9 mouse cellular contexts compared by ENCODE assay signal in genomic region chr2:64915448-64915847, GRCm38 (mm10).
DNase-seq lines count a peak whose midpoint lies in the region; ATAC-seq and TF ChIP-seq lines count a peak whose summit lies in the region.
"Had no signal": no experiment of that assay in that cellular context is flagged by ENCODE, and none has a peak within 500 bp of the region (broad histone marks: within the 10 kb centered on the region; RNA-seq: fewer than 3 reads in every experiment).

No protein-coding gene starts in this region.

- H3K4me2 ChIP-seq in heart, postnatal 0 days (ENCODE audit: low read depth, low read length), result no peak overlapping the region
- H3K4me2 ChIP-seq: lung, embryonic 15.5 days had no signal

- no peak overlapping the region for H3K27ac ChIP-seq in heart, postnatal 0 days (ENCODE audit: low read depth)
- H3K27ac ChIP-seq in midbrain, embryonic 10.5 days (replicated peaks), result no peak overlapping the region
- H3K27ac ChIP-seq: lung, embryonic 15.5 days had no signal

- no peaks in the 10 kb centered on the region for H3K9me3 ChIP-seq in heart, postnatal 0 days (replicated peaks; ENCODE audit: control insufficient read depth, low read length)
- no peaks in the 10 kb centered on the region for H3K9me3 ChIP-seq in midbrain, embryonic 10.5 days (replicated peaks)
- H3K9me3 ChIP-seq: lung, embryonic 15.5 days had no signal

- intact Hi-C loops in heart, postnatal 14 days (cut with DNase I), result no loop called here

- WGBS in heart, postnatal 0 days, result 56% methylated on average over 6 of the region's 6 CpGs
- 57% methylated on average over 6 of the region's 6 CpGs for WGBS in midbrain, embryonic 10.5 days

- no peak for TF ChIP-seq EP300 in heart, postnatal 0 days (IDR thresholded peaks at IDR 0.05; ENCODE audit: low read depth)

- TF ChIP-seq CTCF in heart, postnatal 0 days (IDR thresholded peaks at IDR 0.05; ENCODE audit: low read depth), result peak; percentile 43

- no peak overlapping the region for H3K9ac ChIP-seq in heart, postnatal 0 days (replicated peaks; ENCODE audit: low read depth, low read length)
- H3K9ac ChIP-seq: lung, embryonic 15.5 days had no signal

- DNase-seq in heart, postnatal 0 days (ENCODE audit: low spot score), result no peak
- no peak for DNase-seq in heart, postnatal 14 days
- peak; percentile 3 for DNase-seq in ZHBTc4 (ENCODE audit: low read depth, low spot score)
- DNase-seq in frontal cortex, postnatal 10 days (ENCODE audit: low spot score in 2 of 2), result peak; percentile 16 to 19
- peak; percentile 21 for DNase-seq in midbrain, embryonic 10.5 days (ENCODE audit: low spot score)
- no peak for DNase-seq in testis, postnatal 10 days (ENCODE audit: low spot score)
- DNase-seq in adrenal gland, adult 2 months, result no peak
- no peak for DNase-seq in yolk sac, embryonic 10.5 days (ENCODE audit: low spot score)

- H3K4me3 ChIP-seq in heart, postnatal 0 days (ENCODE audit: low read depth, low read length), result no peak overlapping the region
- H3K4me3 ChIP-seq in midbrain, embryonic 10.5 days, result no peak overlapping the region
- H3K4me3 ChIP-seq: lung, embryonic 15.5 days had no signal

- H3K27me3 ChIP-seq in heart, postnatal 0 days (ENCODE audit: control insufficient read depth, insufficient read depth, low read length), result no peaks in the 10 kb centered on the region
- no peaks in the 10 kb centered on the region for H3K27me3 ChIP-seq in midbrain, embryonic 10.5 days (ENCODE audit: low read depth, poor library complexity, severe bottlenecking)
- H3K27me3 ChIP-seq: lung, embryonic 15.5 days had no signal

- peaks cover 3% of the 10 kb centered on the region for H3K4me1 ChIP-seq in heart, postnatal 0 days (ENCODE audit: control insufficient read depth, insufficient read depth)
- no peaks in the 10 kb centered on the region for H3K4me1 ChIP-seq in midbrain, embryonic 10.5 days

- peaks cover 13% of the 10 kb centered on the region for H3K36me3 ChIP-seq in heart, postnatal 0 days (replicated peaks; ENCODE audit: control insufficient read depth, insufficient read depth, low read length)
- no peaks in the 10 kb centered on the region for H3K36me3 ChIP-seq in midbrain, embryonic 10.5 days
- H3K36me3 ChIP-seq: lung, embryonic 15.5 days had no signal

- no peak for ATAC-seq in heart, postnatal 0 days (ENCODE audit: insufficient read depth, low read depth)

Comparison
In these comparisons a context has a peak if more than half of its experiments do, and no peak if none do; other contexts are left out.
1. DNase-seq: peak in ZHBTc4 (single experiment), frontal cortex, postnatal 10 days (2 of 2) and midbrain, embryonic 10.5 days (single experiment); none in heart, postnatal 0 days (single experiment), heart, postnatal 14 days (0 of 2), testis, postnatal 10 days (single experiment), adrenal gland, adult 2 months (single experiment) and yolk sac, embryonic 10.5 days (single experiment).